Mouse (Mus musculus): ENCODE data around the gene Mif.

GRCm38 (mm10) chr10:75889406-75890153 lies 29.5 kb upstream of the Mif start:
- no peak for TF ChIP-seq CTCF (IDR thresholded peaks at IDR 0.05; ENCODE audit: borderline replicate concordance, extremely low read depth, insufficient read depth, insufficient read length)
- no peak for TF ChIP-seq POLR2A (IDR thresholded peaks at IDR 0.05; ENCODE audit: borderline replicate concordance, extremely low read depth, insufficient read depth, insufficient read length, poor library complexity, severe bottlenecking)
